Mouse (Mus musculus) embryonic facial prominence, embryonic 12.5 days (tissue): ENCODE data around the gene Sox30. TPM values are rescaled to one million over a fixed set of nuclear protein-coding genes. Genes with fewer than 3 reads are reported as not detected.

Source experiments
- ATAC-seq: fragments of 200-750 bp; cut with Nextera tagmentation; 2 replicates; pipeline ENCODE4 v1.8.0; 2017; ENCODE audit not compliant: insufficient number of reproducible peaks, insufficient read depth, low FRiP score, low TSS enrichment
- H3K27ac ChIP-seq: fragments of 300-500 bp; sonication (generic); 2 replicates; pipeline ENCODE4 v1.5.1; 2016; ENCODE audit warnings: mild to moderate bottlenecking
- H3K27me3 ChIP-seq: fragments of 300-500 bp; sonication (generic); 2 replicates; pipeline ENCODE4 v1.6.1; 2016; ENCODE audit warnings: mild to moderate bottlenecking, moderate library complexity
- H3K36me3 ChIP-seq: fragments of 300-500 bp; sonication (generic); 2 replicates; pipeline ENCODE4 v1.6.1; 2016; ENCODE audit warnings: mild to moderate bottlenecking
- H3K4me1 ChIP-seq: fragments of 300-500 bp; sonication (generic); 2 replicates; pipeline ENCODE4 v1.6.1; 2016
- H3K4me2 ChIP-seq: fragments of 300-500 bp; sonication (generic); replicated peaks from 2 replicates; pipeline ENCODE4 v1.6.1; 2016; ENCODE audit warnings: mild to moderate bottlenecking, moderate library complexity
- H3K4me3 ChIP-seq: fragments of 300-500 bp; sonication (generic); 2 replicates; pipeline ENCODE4 v1.5.1; 2016; ENCODE audit warnings: mild to moderate bottlenecking
- H3K9ac ChIP-seq: fragments of 300-500 bp; sonication (generic); 2 replicates; pipeline ENCODE4 v1.6.1; 2016; ENCODE audit warnings: mild to moderate bottlenecking, moderate library complexity
- H3K9me3 ChIP-seq: fragments of 300-500 bp; sonication (generic); 2 replicates; pipeline ENCODE4 v1.6.1; 2016; ENCODE audit warnings: mild to moderate bottlenecking, moderate library complexity
- WGBS: fragments of 180-500 bp; shearing (Covaris S2); methylation state at CpG from one replicate; pipeline ENCODE4 v1.1.7; 2016; 5-methylcytosine and 5-hydroxymethylcytosine counted together
- polyA plus RNA-seq: library from polyadenylated mRNA; unstranded; fragments of >200 nt; fragmentation: Nextera tagmentation; extraction: Ambion mirVana; gene quantifications from 2 replicates; pipeline ENCODE4 v1.2.1, GENCODE M21; 2016

The Sox30 gene
- polyA plus RNA-seq, 1 experiment from 2014 or later, result 0.33 TPM

DNA sequence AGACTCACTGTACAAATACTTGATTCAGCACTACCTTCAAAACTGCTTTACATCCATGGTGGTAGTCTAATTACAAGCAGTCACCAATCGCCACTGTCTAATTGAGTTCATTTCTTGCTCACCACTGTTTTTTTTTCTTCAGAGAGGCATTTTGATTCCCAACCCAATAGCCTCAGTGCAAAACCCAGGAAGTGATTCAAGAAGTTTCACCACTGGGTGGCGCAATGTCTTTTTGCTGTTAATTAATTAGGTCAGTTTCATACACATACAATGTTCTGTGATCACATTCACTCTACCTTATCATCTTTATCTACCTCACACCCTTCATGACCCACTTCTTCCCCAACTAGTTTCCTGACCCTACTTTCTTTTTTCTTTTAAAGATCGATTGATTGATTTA lies 20.5 kb upstream of the Sox30 start:
- Histone ChIP-seq H3K4me2 (no peak overlapping the region), H3K27ac (no peak overlapping the region), H3K9ac (no peak overlapping the region), H3K4me3 (no peak overlapping the region), H3K4me1 (no peaks in the 10 kb centered on the region), H3K27me3 (no peaks in the 10 kb centered on the region), H3K36me3 (no peaks in the 10 kb centered on the region), H3K9me3 (no peaks in the 10 kb centered on the region)
- 76% methylated on average over 3 of the region's 3 CpGs for WGBS
- ATAC-seq, result no peak

DNA sequence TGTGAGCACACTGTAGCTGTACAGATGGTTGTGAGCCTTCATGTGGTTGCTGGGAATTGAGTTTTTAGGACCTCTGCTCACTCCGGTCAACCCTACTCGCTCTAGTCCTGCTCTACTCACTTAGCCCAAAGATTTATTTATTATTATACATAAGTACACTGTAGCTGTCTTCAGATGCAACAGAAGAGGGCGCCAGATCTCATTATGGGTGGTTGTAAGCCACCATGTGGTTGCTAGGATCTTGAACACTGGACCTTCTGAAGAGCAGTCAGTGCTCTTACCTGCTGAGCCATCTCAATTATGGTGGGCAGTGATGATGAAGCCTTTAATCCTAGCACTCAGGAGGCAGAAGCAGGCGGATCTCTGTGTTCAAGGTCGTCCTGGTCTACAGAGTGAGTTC lies 20.1 kb upstream of the Sox30 start:
- H3K4me2 ChIP-seq, result no peak overlapping the region
- H3K4me3 ChIP-seq, result no peak overlapping the region
- H3K9me3 ChIP-seq, result no peaks in the 10 kb centered on the region
- no peak for ATAC-seq
- H3K9ac ChIP-seq, result no peak overlapping the region
- H3K4me1 ChIP-seq, result no peaks in the 10 kb centered on the region
- H3K27ac ChIP-seq, result no peak overlapping the region
- no peaks in the 10 kb centered on the region for H3K27me3 ChIP-seq
- no peaks in the 10 kb centered on the region for H3K36me3 ChIP-seq
- WGBS, result 83% methylated on average over 5 of the region's 5 CpGs

DNA sequence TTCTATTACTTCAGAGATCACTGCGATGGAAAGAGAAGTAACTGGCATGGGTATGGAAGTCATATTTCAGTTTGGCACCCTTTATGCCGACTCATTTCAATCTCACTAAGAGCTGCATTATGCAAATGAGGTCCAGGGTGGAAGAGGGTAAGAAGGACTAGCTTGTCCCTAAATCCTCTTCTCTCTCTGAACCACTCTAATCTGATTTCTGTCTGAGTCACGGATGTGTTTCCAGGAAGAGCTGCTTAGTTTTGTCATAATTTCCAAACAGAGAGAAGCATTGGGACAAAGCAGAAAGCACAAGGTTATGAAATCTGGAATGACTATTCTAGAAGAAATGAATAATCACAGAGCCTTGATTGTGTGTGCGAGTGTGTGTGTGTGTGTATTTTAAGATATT lies 13.2 kb upstream of the Sox30 start:
- no peak overlapping the region for H3K27ac ChIP-seq
- 85% methylated on average over 4 of the region's 4 CpGs for WGBS

DNA sequence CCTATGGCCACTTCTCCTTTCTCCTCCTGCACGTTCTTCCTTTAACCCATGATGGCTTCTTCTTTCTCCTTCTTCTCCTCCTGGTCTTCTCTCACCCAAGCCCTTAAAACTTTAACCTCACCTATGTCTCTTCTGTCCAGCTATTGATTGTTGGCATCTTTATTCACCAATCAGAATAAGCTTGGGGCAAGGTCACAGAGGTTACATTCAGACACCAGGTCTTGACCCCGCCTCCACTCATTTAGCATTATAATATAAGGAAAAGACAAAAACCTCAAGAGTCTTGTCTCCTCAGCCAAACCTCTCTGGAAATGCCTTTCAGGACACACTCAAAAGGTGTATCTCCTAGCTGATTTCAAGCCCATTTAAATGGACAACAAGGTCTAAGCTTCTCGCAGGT lies 11.6 kb upstream of the Sox30 start:
- H3K9ac ChIP-seq, result no peak overlapping the region
- no peak overlapping the region for H3K4me2 ChIP-seq
- H3K4me3 ChIP-seq, result no peak overlapping the region
- H3K9me3 ChIP-seq, result no peaks in the 10 kb centered on the region
- no peak overlapping the region for H3K27ac ChIP-seq
- no peaks in the 10 kb centered on the region for H3K36me3 ChIP-seq
- 91% methylated on average over 3 of the region's 3 CpGs for WGBS
- no peaks in the 10 kb centered on the region for H3K27me3 ChIP-seq
- no peaks in the 10 kb centered on the region for H3K4me1 ChIP-seq
- no peak for ATAC-seq

More for the DNA sequence above, 13.2 kb upstream of the Sox30 start:
- H3K9me3 ChIP-seq, result no peaks in the 10 kb centered on the region
- no peak overlapping the region for H3K4me3 ChIP-seq
- no peak for ATAC-seq
- H3K36me3 ChIP-seq, result no peaks in the 10 kb centered on the region
- no peaks in the 10 kb centered on the region for H3K27me3 ChIP-seq
- H3K4me1 ChIP-seq, result no peaks in the 10 kb centered on the region
- no peak overlapping the region for H3K9ac ChIP-seq
- H3K4me2 ChIP-seq, result no peak overlapping the region

DNA sequence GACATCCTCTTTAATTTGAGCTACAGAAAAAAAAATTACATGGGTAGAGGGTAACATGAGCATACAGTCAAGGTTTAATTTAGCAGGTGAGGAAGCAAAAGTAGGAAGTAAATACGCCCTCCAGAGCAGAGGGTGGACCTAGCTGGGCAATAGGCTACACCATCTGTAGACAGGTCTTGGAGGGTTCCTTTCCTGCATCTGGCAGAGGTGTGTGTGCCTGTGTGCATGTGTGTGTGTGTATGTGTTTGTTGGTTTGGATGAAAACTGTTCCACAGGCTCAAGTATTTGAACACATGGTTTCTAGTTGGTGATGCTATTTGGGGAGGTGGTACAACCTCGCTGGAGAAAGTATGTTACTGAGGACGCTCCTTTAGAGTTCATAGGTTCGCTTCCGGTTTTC lies 6.5 kb upstream of the Sox30 start:
- H3K9me3 ChIP-seq, result no peaks in the 10 kb centered on the region
- H3K9ac ChIP-seq, result no peak overlapping the region
- H3K4me2 ChIP-seq, result no peak overlapping the region
- no peak overlapping the region for H3K27ac ChIP-seq
- H3K4me3 ChIP-seq, result no peak overlapping the region
- H3K36me3 ChIP-seq, result no peaks in the 10 kb centered on the region
- 76% methylated on average over 5 of the region's 5 CpGs for WGBS
- peak; percentile 60; the same call in 1 of the 2 replicates for ATAC-seq
- H3K4me1 ChIP-seq, result no peaks in the 10 kb centered on the region
- no peaks in the 10 kb centered on the region for H3K27me3 ChIP-seq

DNA sequence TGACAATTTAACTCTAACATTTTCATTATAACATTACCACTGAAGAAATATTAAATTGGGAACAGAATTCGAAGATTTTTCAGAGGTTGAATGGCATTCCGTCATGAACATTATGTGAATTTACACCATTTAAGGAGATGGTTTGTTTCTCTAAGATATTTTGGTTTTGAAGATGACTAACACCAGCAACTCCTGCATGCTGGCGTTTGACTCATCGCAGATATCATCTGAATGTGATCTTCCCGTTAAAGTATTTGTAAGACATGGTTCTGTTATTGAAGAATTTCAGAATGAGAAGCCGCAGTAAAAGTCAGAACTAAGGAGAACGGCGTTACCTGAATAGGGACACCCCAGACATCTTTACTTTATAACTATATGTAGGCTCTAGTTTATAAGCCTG lies 5.6 kb upstream of the Sox30 start:
- Histone ChIP-seq H3K27ac (no peak overlapping the region), H3K27me3 (no peaks in the 10 kb centered on the region), H3K4me2 (no peak overlapping the region), H3K9me3 (no peaks in the 10 kb centered on the region), H3K9ac (no peak overlapping the region), H3K4me3 (no peak overlapping the region), H3K36me3 (no peaks in the 10 kb centered on the region), H3K4me1 (no peaks in the 10 kb centered on the region)
- 84% methylated on average over 8 of the region's 8 CpGs for WGBS
- ATAC-seq, result no peak

DNA sequence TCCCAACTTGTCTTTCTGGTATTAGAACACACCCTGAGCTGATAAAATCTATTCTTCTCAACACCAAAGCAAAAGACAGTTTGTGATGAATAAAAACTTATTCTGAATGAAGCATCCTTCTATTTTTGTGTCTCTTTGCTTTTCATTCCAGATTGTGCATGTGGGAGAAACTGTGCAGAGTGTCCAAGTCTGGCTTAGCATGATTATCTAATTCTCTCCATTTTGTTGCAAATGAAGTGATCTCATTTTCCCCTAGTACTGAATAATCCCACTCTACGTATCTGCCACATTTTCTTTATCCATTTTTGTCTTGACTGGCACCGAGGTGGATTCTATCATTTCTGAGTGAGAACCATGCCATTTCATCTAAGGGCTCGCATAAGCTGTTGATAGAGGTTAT lies 4.0 kb upstream of the Sox30 start:
- WGBS, result 79% methylated on average over 3 of the region's 3 CpGs
- ATAC-seq, result no peak
- Histone ChIP-seq H3K4me3 (no peak overlapping the region), H3K9ac (no peak overlapping the region), H3K36me3 (no peaks in the 10 kb centered on the region), H3K27ac (no peak overlapping the region), H3K4me1 (0 out of 2 replicates have a peak, but pooled peaks cover 1% of the 10 kb centered on the region), H3K9me3 (0 out of 2 replicates have a peak, but pooled peaks cover 2% of the 10 kb centered on the region), H3K27me3 (peaks cover 3% of the 10 kb centered on the region; the same call in 1 of the 2 replicates), H3K4me2 (no peak overlapping the region)

DNA sequence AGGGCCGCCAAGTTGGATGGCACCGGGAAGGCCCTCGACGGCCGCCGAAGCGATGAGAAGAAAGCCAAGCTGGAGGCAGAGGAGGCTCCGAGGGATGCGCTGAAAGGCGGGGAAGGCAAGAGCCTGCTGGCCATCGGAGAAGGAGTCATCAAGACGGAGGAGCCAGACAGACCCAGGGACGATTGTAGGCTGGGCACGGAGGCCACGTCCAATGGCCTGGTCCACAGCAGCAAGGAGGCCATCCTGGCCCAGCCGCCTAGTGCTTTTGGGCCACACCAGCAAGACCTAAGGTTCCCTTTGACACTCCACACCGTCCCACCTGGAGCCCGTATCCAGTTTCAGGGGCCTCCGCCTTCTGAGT lies 763 bp downstream of the Sox30 start:
- H3K9me3 ChIP-seq, result 0 out of 2 replicates have a peak, but pooled peaks cover 2% of the 10 kb centered on the region
- H3K27ac ChIP-seq, result peak overlapping the region; percentile 41; the same call in 1 of the 2 replicates
- H3K27me3 ChIP-seq, result peaks cover 3% of the 10 kb centered on the region; the same call in 1 of the 2 replicates
- peak overlapping the region; percentile 82 for H3K9ac ChIP-seq
- ATAC-seq, result peak; percentile 67
- H3K4me2 ChIP-seq, result peak overlapping the region; percentile 74
- 0 out of 2 replicates have a peak, but pooled peaks cover 3% of the 10 kb centered on the region for H3K4me1 ChIP-seq
- WGBS, result 41% methylated on average over 19 of the region's 19 CpGs
- H3K4me3 ChIP-seq, result peak overlapping the region; percentile 62
- H3K36me3 ChIP-seq, result no peaks in the 10 kb centered on the region

DNA sequence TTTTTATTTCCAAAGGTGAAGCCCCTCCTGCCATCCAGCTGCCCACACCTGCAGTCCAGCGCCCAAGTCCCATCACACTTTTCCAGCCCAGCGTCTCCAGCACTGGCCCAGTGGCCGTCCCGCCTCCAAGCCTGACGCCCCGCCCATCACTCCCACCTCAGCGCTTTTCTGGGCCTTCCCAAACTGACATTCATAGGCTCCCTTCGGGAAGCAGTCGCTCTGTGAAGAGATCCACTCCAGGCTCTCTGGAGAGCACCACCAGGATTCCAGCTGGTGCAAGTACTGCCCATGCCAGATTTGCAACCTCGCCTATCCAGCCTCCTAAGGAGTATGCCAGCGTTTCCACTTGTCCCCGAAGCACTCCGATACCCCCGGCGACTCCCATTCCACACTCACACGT lies 11.5 kb downstream of the Sox30 start:
- no peaks in the 10 kb centered on the region for H3K27me3 ChIP-seq
- H3K9me3 ChIP-seq, result no peaks in the 10 kb centered on the region
- no peaks in the 10 kb centered on the region for H3K4me1 ChIP-seq
- H3K4me2 ChIP-seq, result peak overlapping the region; percentile 50
- no peak for ATAC-seq
- peak overlapping the region; percentile 24 for H3K4me3 ChIP-seq
- 11% methylated on average over 16 of the region's 16 CpGs for WGBS
- H3K9ac ChIP-seq, result no peak overlapping the region; the same call in 1 of the 2 replicates
- no peaks in the 10 kb centered on the region for H3K36me3 ChIP-seq
- no peak overlapping the region for H3K27ac ChIP-seq

DNA sequence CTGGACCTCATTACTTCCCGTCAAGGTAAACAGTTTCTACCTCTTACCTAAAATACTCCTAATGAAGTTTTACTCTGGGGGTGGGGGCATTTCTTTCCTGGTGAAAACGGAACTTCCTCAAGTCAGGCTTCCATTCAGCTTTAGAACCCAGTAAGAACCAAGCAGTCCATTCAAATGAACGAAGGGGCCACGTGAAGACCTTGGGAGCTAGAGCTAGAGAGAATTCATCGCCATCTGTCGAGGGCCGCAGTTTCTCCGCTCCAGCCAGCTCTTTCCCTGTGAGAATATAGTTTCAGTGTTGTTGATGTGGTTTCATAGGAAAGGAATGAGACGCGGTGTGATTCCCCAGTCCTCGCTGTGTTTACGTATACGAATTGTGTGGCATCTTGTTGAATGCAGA lies 12.0 kb downstream of the Sox30 start:
- Histone ChIP-seq H3K4me1 (no peaks in the 10 kb centered on the region), H3K4me3 (peak overlapping the region; percentile 24), H3K36me3 (no peaks in the 10 kb centered on the region), H3K9ac (no peak overlapping the region), H3K4me2 (peak overlapping the region; percentile 50), H3K27ac (no peak overlapping the region), H3K27me3 (no peaks in the 10 kb centered on the region), H3K9me3 (no peaks in the 10 kb centered on the region)
- no peak for ATAC-seq
- 51% methylated on average over 13 of the region's 13 CpGs for WGBS

DNA sequence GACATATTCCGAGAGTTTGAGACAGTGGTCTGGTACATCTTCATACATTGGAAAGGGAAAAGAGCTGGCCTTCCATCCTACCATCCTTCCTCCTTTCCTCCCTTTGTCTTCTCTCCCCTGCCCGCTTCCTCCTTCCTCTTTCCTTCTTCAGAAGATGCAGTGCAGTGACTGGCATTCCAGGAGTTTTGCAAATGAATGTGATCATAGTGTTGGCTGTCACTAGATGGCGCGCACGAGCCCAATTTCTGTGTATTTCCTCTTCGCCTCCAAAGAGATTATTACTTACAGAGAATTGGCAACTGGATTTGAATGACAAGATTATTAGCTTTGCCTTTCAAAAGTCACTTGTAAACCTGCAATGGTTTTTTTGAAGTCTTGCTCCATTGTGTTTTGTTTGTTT lies 36.0 kb downstream of the Sox30 start:
- no peak for ATAC-seq
- Histone ChIP-seq H3K27me3 (no peaks in the 10 kb centered on the region), H3K4me3 (no peak overlapping the region), H3K9ac (no peak overlapping the region), H3K4me2 (no peak overlapping the region), H3K9me3 (no peaks in the 10 kb centered on the region), H3K36me3 (no peaks in the 10 kb centered on the region), H3K27ac (no peak overlapping the region), H3K4me1 (no peaks in the 10 kb centered on the region)
- 18% methylated on average over 6 of the region's 6 CpGs for WGBS

DNA sequence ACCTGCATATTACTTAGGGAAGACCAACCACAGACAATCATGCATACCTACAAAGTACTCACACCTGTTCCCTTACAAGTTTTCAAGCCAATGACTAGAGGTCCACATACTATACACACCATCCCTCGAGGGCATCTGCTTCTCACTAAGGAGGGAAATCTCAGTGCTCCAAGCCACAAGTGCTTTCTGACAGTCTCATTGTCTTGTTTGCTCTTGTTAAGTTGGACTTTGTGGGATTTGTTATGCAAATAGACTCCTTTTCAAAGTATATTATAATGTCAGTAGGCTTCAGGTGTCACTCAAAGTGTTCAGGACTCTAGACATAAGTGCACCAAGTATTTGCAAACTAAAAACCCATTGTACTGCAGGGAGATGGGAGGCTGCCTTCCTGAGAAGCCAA lies 40.1 kb downstream of the Sox30 start:
- Histone ChIP-seq H3K4me3 (no peak overlapping the region), H3K9me3 (no peaks in the 10 kb centered on the region), H3K4me2 (no peak overlapping the region), H3K9ac (no peak overlapping the region), H3K27me3 (no peaks in the 10 kb centered on the region), H3K4me1 (no peaks in the 10 kb centered on the region), H3K27ac (no peak overlapping the region), H3K36me3 (no peaks in the 10 kb centered on the region)
- ATAC-seq, result no peak
- 78% methylated on average over 1 of the region's 1 CpGs for WGBS

DNA sequence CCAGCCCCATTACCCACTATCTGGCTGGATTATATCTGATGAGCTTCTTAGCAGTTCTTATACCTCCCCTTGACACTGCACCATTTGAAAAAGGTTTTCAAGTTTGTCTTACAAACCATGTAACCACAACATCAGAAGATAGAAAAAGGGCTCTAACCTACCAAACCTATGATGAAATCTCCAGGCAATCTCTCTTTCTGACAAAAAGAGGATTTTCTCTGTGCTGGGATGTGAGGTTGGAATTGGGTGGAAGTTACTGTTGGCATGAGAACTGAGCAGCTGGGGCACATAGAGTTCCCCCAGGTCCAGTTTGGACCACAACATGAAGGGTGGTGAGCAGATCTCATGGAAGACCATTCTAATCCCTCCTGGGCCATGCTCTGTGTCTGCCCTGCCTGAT lies 41.7 kb downstream of the Sox30 start:
- H3K36me3 ChIP-seq, result no peaks in the 10 kb centered on the region
- no peak for ATAC-seq

More for the DNA sequence above, 41.7 kb downstream of the Sox30 start:
- H3K4me3 ChIP-seq, result no peak overlapping the region
- no peaks in the 10 kb centered on the region for H3K9me3 ChIP-seq
- H3K9ac ChIP-seq, result no peak overlapping the region
- H3K4me1 ChIP-seq, result no peaks in the 10 kb centered on the region
- H3K27me3 ChIP-seq, result no peaks in the 10 kb centered on the region
- no peak overlapping the region for H3K4me2 ChIP-seq
- H3K27ac ChIP-seq, result no peak overlapping the region
